Mouse (Mus musculus): ENCODE results near the gene Krt76. TPM values are rescaled to one million over a fixed set of nuclear protein-coding genes. Genes with fewer than 3 reads are reported as not detected.

Krt76 gene
- polyA plus RNA-seq, 1 experiment from 2014 or later = not detected

- 85% methylated on average over 1 of the region's 1 CpGs for WGBS
Measured at GRCm38 (mm10) chr15:101874383-101874782, 18.3 kb downstream of the Krt76 start.

DNA sequence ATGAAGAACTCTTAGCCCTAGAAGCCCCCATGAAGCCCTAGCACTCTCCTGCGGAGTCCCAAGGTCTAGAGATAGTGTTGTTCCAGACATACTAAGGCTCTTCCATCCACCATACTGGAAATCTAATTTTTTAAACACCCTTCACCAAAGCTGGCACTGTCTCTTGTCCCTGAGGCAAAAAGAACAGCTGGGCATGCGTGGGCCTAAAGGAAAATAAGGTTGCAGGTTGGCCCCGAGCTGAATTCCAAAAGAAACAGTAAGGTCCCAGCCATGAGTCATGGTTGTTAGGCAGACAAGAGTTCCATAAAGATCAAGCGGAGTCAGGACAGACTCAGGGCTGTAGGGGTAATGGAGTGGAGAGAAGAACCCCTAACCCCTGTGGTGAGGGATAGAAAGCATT is 19.5 kb downstream of the Krt76 start:
- H3K27ac ChIP-seq (ENCODE audit: low read depth, low read length) = no peak overlapping the region
- DNase-seq (ENCODE audit: low spot score, missing footprints) (no peak), ATAC-seq (ENCODE audit: low FRiP score) (no peak)
- H3K9me3 ChIP-seq (ENCODE audit: control insufficient read depth, low read length) = no peaks in the 10 kb centered on the region
- no peak overlapping the region for H3K9ac ChIP-seq (ENCODE audit: low read length)
- H3K4me3 ChIP-seq (ENCODE audit: low read depth, low read length) = no peak overlapping the region
- H3K36me3 ChIP-seq (ENCODE audit: control insufficient read depth, insufficient read depth, low read length) = no peaks in the 10 kb centered on the region
- 59% methylated on average over 4 of the region's 4 CpGs for WGBS
- no peak overlapping the region for H3K4me2 ChIP-seq
- no peaks in the 10 kb centered on the region for H3K4me1 ChIP-seq (ENCODE audit: control insufficient read depth, insufficient read depth, low read length)
- no peaks in the 10 kb centered on the region for H3K27me3 ChIP-seq (ENCODE audit: control insufficient read depth, insufficient read depth, low read length)

More at GRCm38 (mm10) chr15:101874383-101874782, 18.3 kb downstream of the Krt76 start:
- H3K4me2 ChIP-seq = no peak overlapping the region
- no peak overlapping the region for H3K9ac ChIP-seq (ENCODE audit: low read length)
- H3K9me3 ChIP-seq (ENCODE audit: control insufficient read depth, low read length) = no peaks in the 10 kb centered on the region
- no peak for ATAC-seq (ENCODE audit: low FRiP score)
- no peaks in the 10 kb centered on the region for H3K36me3 ChIP-seq (ENCODE audit: control insufficient read depth, insufficient read depth, low read length)
- no peak overlapping the region for H3K4me3 ChIP-seq (ENCODE audit: low read depth, low read length)
- DNase-seq (ENCODE audit: low spot score, missing footprints) = no peak
- no peaks in the 10 kb centered on the region for H3K27me3 ChIP-seq (ENCODE audit: control insufficient read depth, insufficient read depth, low read length)
- no peaks in the 10 kb centered on the region for H3K4me1 ChIP-seq (ENCODE audit: control insufficient read depth, insufficient read depth, low read length)
- no peak overlapping the region for H3K27ac ChIP-seq (ENCODE audit: low read depth, low read length)

DNA sequence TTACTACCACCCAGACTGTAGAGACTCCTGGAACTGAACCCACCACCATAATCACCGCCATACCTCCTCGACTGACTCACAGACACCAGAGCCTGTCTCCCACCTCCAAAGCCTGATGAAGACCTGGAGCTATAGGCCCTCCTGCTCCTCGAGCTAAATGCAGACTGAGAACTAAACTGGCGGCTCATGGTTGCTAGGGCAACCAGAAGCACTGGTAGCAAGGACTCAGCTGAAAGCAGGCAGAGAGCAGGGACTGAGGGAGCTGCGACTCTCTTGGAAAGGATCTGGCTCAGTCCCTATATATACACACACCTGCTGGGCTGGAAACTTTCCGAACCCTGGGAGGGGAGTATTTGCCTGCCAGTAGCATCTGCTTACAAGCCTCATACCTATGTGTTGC is 23.3 kb downstream of the Krt76 start, which contains the start of gene Krt77:
Krt77 (minus strand) TSS at position 275 of the 400 bp plus-strand sequence.
- DNase-seq (ENCODE audit: low spot score, missing footprints) (no peak), ATAC-seq (ENCODE audit: low FRiP score) (no peak)
- WGBS = 25% methylated on average over 6 of the region's 6 CpGs

GRCm38 (mm10) chr15:101866754-101867153 is 26.0 kb downstream of the Krt76 start:
- Histone ChIP-seq H3K27me3 (ENCODE audit: control insufficient read depth, insufficient read depth, low read length) (no peaks in the 10 kb centered on the region), H3K36me3 (ENCODE audit: control insufficient read depth, insufficient read depth, low read length) (no peaks in the 10 kb centered on the region), H3K9ac (ENCODE audit: low read length) (no peak overlapping the region), H3K4me3 (ENCODE audit: low read depth, low read length) (no peak overlapping the region), H3K9me3 (ENCODE audit: control insufficient read depth, low read length) (no peaks in the 10 kb centered on the region), H3K27ac (ENCODE audit: low read depth, low read length) (no peak overlapping the region), H3K4me1 (ENCODE audit: control insufficient read depth, insufficient read depth, low read length) (no peaks in the 10 kb centered on the region), H3K4me2 (no peak overlapping the region)
- ATAC-seq (ENCODE audit: low FRiP score) = no peak
- DNase-seq (ENCODE audit: low spot score, missing footprints) = no peak
- WGBS = 86% methylated on average over 7 of the region's 7 CpGs

More for the DNA sequence above, 23.3 kb downstream of the Krt76 start, which contains the start of gene Krt77:
- Histone ChIP-seq H3K9me3 (ENCODE audit: control insufficient read depth, low read length) (no peaks in the 10 kb centered on the region), H3K4me1 (ENCODE audit: control insufficient read depth, insufficient read depth, low read length) (no peaks in the 10 kb centered on the region), H3K4me2 (no peak within 1 kb of the TSS), H3K4me3 (ENCODE audit: low read depth, low read length) (no peak within 1 kb of the TSS), H3K9ac (ENCODE audit: low read length) (no peak within 1 kb of the TSS), H3K27me3 (ENCODE audit: control insufficient read depth, insufficient read depth, low read length) (no peaks in the 10 kb centered on the region), H3K36me3 (ENCODE audit: control insufficient read depth, insufficient read depth, low read length) (no peaks in the 10 kb centered on the region), H3K27ac (ENCODE audit: low read depth, low read length) (no peak within 1 kb of the TSS)

DNA sequence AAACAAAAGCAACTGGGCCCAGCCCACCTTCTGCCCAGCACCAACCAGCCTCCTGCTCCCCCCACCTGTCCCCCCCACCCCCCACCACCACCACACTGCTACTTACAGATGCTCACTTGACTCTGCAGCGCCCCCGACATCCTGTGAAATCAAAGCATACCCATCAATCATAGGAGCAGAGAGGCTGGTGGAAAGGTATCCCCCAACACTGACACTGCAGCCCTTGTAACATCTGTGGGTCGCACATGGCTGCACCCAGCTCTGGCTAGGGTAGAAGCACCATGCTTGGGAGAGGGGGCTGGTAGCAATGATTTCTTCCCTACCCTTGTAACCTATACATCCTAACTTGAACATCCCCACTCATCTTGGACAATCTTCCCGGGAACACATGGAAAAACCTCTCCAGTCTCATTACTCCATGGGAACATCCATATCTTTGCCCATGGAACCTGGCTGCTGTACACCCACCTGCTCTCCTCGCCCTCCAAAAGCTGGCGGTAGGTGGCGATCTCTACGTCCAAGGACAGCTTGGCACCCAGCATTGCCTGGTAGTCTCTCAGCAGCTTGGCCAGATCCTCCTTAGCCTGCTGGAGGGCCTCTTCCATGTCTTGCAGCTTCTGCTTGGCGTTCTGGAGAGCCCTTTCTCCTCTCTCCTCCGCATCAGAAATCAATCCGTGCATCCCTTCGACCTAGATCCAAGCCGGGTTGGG is 32.1 kb downstream of the Krt76 start:
- DNase-seq (ENCODE audit: low spot score, missing footprints) = peak; percentile 84
- WGBS = 60% methylated on average over 13 of the region's 13 CpGs
- no peak overlapping the region; the same call in 1 of the 2 replicates for H3K4me3 ChIP-seq (ENCODE audit: low read depth, low read length)

DNA sequence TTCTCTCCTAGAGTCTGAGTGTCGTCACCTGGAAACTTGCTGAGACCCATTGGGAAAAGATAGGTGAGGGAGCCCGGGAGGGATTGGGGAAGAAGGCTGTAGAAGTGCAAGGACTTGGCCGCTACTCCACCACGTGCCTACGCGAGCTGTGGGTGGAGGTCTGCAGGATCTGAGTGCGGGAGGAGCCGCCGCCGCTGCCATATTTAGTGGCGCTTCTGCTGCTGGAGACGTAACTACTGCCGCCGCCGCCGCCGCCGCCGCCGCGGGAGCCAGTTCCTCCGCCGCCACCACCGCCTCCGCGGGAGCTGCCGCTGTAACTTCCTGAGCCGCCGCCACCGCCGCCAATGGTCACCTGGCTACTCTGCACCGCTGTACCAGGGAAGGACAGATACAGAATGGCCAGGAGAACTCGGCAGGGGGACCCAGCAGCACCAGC is 33.0 kb downstream of the Krt76 start:
- WGBS = under 1% methylated on average over 33 of the region's 33 CpGs
- Histone ChIP-seq H3K36me3 (ENCODE audit: control insufficient read depth, insufficient read depth, low read length) (no peaks in the 10 kb centered on the region), H3K9ac (ENCODE audit: low read length) (peak overlapping the region; percentile 66), H3K4me1 (ENCODE audit: control insufficient read depth, insufficient read depth, low read length) (peaks cover 6% of the 10 kb centered on the region; the same call in 1 of the 2 replicates), H3K9me3 (ENCODE audit: control insufficient read depth, low read length) (no peaks in the 10 kb centered on the region), H3K4me2 (peak overlapping the region; percentile 83), H3K4me3 (ENCODE audit: low read depth, low read length) (peak overlapping the region; percentile 41), H3K27ac (ENCODE audit: low read depth, low read length) (no peak overlapping the region), H3K27me3 (ENCODE audit: control insufficient read depth, insufficient read depth, low read length) (peaks cover 10% of the 10 kb centered on the region)
- no peak for ATAC-seq (ENCODE audit: low FRiP score)
- DNase-seq (ENCODE audit: low spot score, missing footprints) = peak; percentile 95

More for the DNA sequence above, 32.1 kb downstream of the Krt76 start:
- Histone ChIP-seq H3K27ac (ENCODE audit: low read depth, low read length) (no peak overlapping the region), H3K27me3 (ENCODE audit: control insufficient read depth, insufficient read depth, low read length) (peaks cover 10% of the 10 kb centered on the region), H3K4me1 (ENCODE audit: control insufficient read depth, insufficient read depth, low read length) (peaks cover 6% of the 10 kb centered on the region; the same call in 1 of the 2 replicates), H3K9ac (ENCODE audit: low read length) (no peak overlapping the region), H3K4me2 (peak overlapping the region; percentile 83), H3K36me3 (ENCODE audit: control insufficient read depth, insufficient read depth, low read length) (no peaks in the 10 kb centered on the region), H3K9me3 (ENCODE audit: control insufficient read depth, low read length) (no peaks in the 10 kb centered on the region)
- ATAC-seq (ENCODE audit: low FRiP score) = no peak

GRCm38 (mm10) chr15:101858673-101859425 is 33.9 kb downstream of the Krt76 start:
- H3K4me1 ChIP-seq (ENCODE audit: control insufficient read depth, insufficient read depth, low read length) = peaks cover 9% of the 10 kb centered on the region; the same call in 1 of the 2 replicates
- no peak overlapping the region for H3K4me3 ChIP-seq (ENCODE audit: low read depth, low read length)
- ATAC-seq (ENCODE audit: low FRiP score) (no peak), DNase-seq (ENCODE audit: low spot score, missing footprints) (peak; percentile 88)
- H3K36me3 ChIP-seq (ENCODE audit: control insufficient read depth, insufficient read depth, low read length) = no peaks in the 10 kb centered on the region
- no peak overlapping the region for H3K9ac ChIP-seq (ENCODE audit: low read length)
- H3K4me2 ChIP-seq = peak overlapping the region; percentile 83
- H3K27ac ChIP-seq (ENCODE audit: low read depth, low read length) = no peak overlapping the region
- WGBS = 7% methylated on average over 11 of the region's 11 CpGs
- H3K27me3 ChIP-seq (ENCODE audit: control insufficient read depth, insufficient read depth, low read length) = peaks cover 10% of the 10 kb centered on the region
- H3K9me3 ChIP-seq (ENCODE audit: control insufficient read depth, low read length) = no peaks in the 10 kb centered on the region

- 53% methylated on average over 5 of the region's 5 CpGs for WGBS
- H3K36me3 ChIP-seq (ENCODE audit: control insufficient read depth, insufficient read depth, low read length) = no peaks in the 10 kb centered on the region
Measured at GRCm38 (mm10) chr15:101856696-101857095, 36.0 kb downstream of the Krt76 start.

GRCm38 (mm10) chr15:101855732-101856131 is 37.0 kb downstream of the Krt76 start:
- peaks cover 10% of the 10 kb centered on the region for H3K27me3 ChIP-seq (ENCODE audit: control insufficient read depth, insufficient read depth, low read length)

More at GRCm38 (mm10) chr15:101856696-101857095, 36.0 kb downstream of the Krt76 start:
- peaks cover 9% of the 10 kb centered on the region; the same call in 1 of the 2 replicates for H3K4me1 ChIP-seq (ENCODE audit: control insufficient read depth, insufficient read depth, low read length)
- H3K9ac ChIP-seq (ENCODE audit: low read length) = no peak overlapping the region
- H3K27ac ChIP-seq (ENCODE audit: low read depth, low read length) = no peak overlapping the region
- H3K4me2 ChIP-seq = no peak overlapping the region
- DNase-seq (ENCODE audit: low spot score, missing footprints) = no peak
- no peak for ATAC-seq (ENCODE audit: low FRiP score)
- H3K9me3 ChIP-seq (ENCODE audit: control insufficient read depth, low read length) = no peaks in the 10 kb centered on the region
- peaks cover 10% of the 10 kb centered on the region for H3K27me3 ChIP-seq (ENCODE audit: control insufficient read depth, insufficient read depth, low read length)
- no peak overlapping the region for H3K4me3 ChIP-seq (ENCODE audit: low read depth, low read length)

More at GRCm38 (mm10) chr15:101855732-101856131, 37.0 kb downstream of the Krt76 start:
- no peaks in the 10 kb centered on the region for H3K9me3 ChIP-seq (ENCODE audit: control insufficient read depth, low read length)
- no peak overlapping the region for H3K4me3 ChIP-seq (ENCODE audit: low read depth, low read length)
- peaks cover 9% of the 10 kb centered on the region; the same call in 1 of the 2 replicates for H3K4me1 ChIP-seq (ENCODE audit: control insufficient read depth, insufficient read depth, low read length)
- no peak overlapping the region for H3K27ac ChIP-seq (ENCODE audit: low read depth, low read length)
- DNase-seq (ENCODE audit: low spot score, missing footprints) (no peak), ATAC-seq (ENCODE audit: low FRiP score) (no peak)
- no peak overlapping the region for H3K4me2 ChIP-seq
- no peaks in the 10 kb centered on the region for H3K36me3 ChIP-seq (ENCODE audit: control insufficient read depth, insufficient read depth, low read length)
- no peak overlapping the region for H3K9ac ChIP-seq (ENCODE audit: low read length)
- 78% methylated on average over 3 of the region's 3 CpGs for WGBS
